Mouse (Mus musculus) limb, embryonic 12.5 days (tissue): Measurements from ENCODE around the gene Ddx24. TPM values are rescaled to one million over a fixed set of nuclear protein-coding genes. Genes with fewer than 3 reads are reported as not detected.
A peak's percentile ranks its signal among the peaks of the same experiment; 100 is the strongest.

Source experiments
- ATAC-seq: fragments of 200-750 bp; cut with Nextera tagmentation; 2 replicates; pipeline ENCODE4 v1.8.0; 2017; ENCODE audit warnings: low read depth, moderate TSS enrichment; ENCODE audit not compliant: insufficient number of reproducible peaks, insufficient read depth, low FRiP score, low TSS enrichment
- H3K27ac ChIP-seq: fragments of 300-500 bp; sonication (generic); 2 replicates; pipeline ENCODE4 v1.5.1; 2016; ENCODE audit warnings: mild to moderate bottlenecking, moderate library complexity
- H3K27me3 ChIP-seq: fragments of 300-500 bp; sonication (generic); 2 replicates; pipeline ENCODE4 v1.6.1; 2016; ENCODE audit warnings: mild to moderate bottlenecking, moderate library complexity
- H3K36me3 ChIP-seq: fragments of 300-500 bp; sonication (generic); 2 replicates; pipeline ENCODE4 v1.6.1; 2016; ENCODE audit warnings: mild to moderate bottlenecking, moderate library complexity
- H3K4me1 ChIP-seq: fragments of 300-500 bp; sonication (generic); replicated peaks from 2 replicates; pipeline ENCODE4 v1.6.1; 2016
- H3K4me2 ChIP-seq: fragments of 300-500 bp; sonication (generic); 2 replicates; pipeline ENCODE4 v1.6.1; 2016; ENCODE audit warnings: mild to moderate bottlenecking, moderate library complexity
- H3K4me3 ChIP-seq: fragments of 300-500 bp; sonication (generic); replicated peaks from 2 replicates; pipeline ENCODE4 v1.5.1; 2016; ENCODE audit warnings: mild to moderate bottlenecking
- H3K9ac ChIP-seq: fragments of 300-500 bp; sonication (generic); replicated peaks from 2 replicates; pipeline ENCODE4 v1.6.1; 2016; ENCODE audit warnings: mild to moderate bottlenecking, moderate library complexity
- H3K9me3 ChIP-seq: fragments of 300-500 bp; sonication (generic); 2 replicates; pipeline ENCODE4 v1.6.1; 2016; ENCODE audit warnings: mild to moderate bottlenecking, moderate library complexity
- WGBS: fragments of 180-500 bp; shearing (Covaris S2); methylation state at CpG from one replicate; pipeline ENCODE4 v1.1.7; 2016; 5-methylcytosine and 5-hydroxymethylcytosine counted together
- polyA plus RNA-seq: library from polyadenylated mRNA; unstranded; fragments of >200 nt; fragmentation: Nextera tagmentation; extraction: Ambion mirVana; gene quantifications from 2 replicates; pipeline ENCODE4 v1.2.1, GENCODE M21; 2016

Ddx24 gene
- polyA plus RNA-seq, 1 experiment from 2014 or later = 114 TPM

GRCm38 (mm10) chr12:103433430-103433829, 7.8 kb upstream of the Ddx24 start:
- H3K9me3 ChIP-seq = no peaks in the 10 kb centered on the region
- no peak overlapping the region for H3K27ac ChIP-seq
- no peak for ATAC-seq
- no peak overlapping the region for H3K4me3 ChIP-seq
- H3K9ac ChIP-seq = no peak overlapping the region
- H3K4me1 ChIP-seq = no peaks in the 10 kb centered on the region
- H3K27me3 ChIP-seq = no peaks in the 10 kb centered on the region
- no peaks in the 10 kb centered on the region for H3K36me3 ChIP-seq
- 89% methylated on average over 2 of the region's 2 CpGs for WGBS
- no peak overlapping the region for H3K4me2 ChIP-seq

DNA sequence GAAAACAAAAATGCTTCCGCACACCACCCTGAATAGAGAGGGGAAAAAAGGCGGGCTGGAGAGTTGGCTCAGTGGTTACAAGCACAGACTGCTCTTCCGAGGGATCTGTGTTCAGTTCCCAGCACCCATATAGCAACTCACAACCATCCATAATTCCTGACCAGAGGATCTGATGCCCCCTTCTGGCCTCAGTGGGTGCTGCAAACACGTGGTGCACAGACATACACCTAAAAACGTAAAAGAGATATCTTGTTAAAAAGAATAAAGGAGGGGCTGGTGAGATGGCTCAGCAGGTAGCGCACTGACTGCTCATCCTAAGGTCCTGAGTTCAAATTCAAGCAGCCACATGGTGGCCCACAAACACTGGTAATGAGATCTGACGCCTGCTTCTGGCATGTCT, 1.1 kb upstream of the Ddx24 start:
- Histone ChIP-seq H3K9ac (no peak overlapping the region), H3K4me1 (peaks cover 22% of the 10 kb centered on the region), H3K9me3 (no peaks in the 10 kb centered on the region), H3K4me3 (no peak overlapping the region), H3K36me3 (peaks cover 17% of the 10 kb centered on the region), H3K27ac (no peak overlapping the region), H3K4me2 (no peak overlapping the region), H3K27me3 (no peaks in the 10 kb centered on the region)
- 89% methylated on average over 7 of the region's 7 CpGs for WGBS
- no peak for ATAC-seq

DNA sequence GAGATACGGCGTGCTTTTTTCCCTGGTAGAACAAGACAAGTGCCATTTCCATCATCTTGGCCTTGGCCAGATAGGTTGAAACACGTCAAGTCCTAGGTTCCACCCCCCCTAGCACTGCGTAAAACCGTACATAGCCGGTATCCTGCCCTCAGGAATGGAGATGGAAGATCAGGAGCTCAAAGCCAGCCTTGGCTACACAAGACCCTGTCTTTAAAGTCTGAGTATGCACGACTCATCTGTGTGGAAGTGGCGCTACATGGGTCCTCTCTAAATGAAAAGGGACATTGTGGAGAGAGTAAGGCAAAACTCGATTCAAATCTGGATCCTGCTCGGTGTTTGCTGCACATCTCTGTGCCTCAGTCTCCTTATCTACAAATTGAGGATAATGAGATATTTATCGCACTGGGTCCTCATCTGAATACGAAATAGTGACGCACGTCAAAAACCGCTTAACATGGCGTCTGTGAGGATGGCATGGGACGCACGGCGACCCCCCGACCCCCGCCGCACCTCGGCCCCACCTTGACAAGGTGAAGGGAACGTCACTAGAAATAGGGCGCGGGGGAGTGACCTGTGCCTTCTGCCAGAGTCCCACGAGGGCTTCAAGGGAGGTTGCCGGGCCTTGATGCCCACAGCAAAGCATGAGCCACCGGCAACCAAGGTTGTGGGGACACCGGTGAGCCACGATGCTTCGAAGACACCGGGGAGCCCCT, 458 bp downstream of the Ddx24 start:
- H3K4me3 ChIP-seq = peak overlapping the region; percentile 94
- WGBS = 9% methylated on average over 33 of the region's 33 CpGs

GRCm38 (mm10) chr12:103408144-103408543, 17.5 kb downstream of the Ddx24 start:
- Histone ChIP-seq H3K36me3 (peaks cover 89% of the 10 kb centered on the region), H3K9me3 (no peaks in the 10 kb centered on the region), H3K9ac (no peak overlapping the region), H3K4me3 (no peak overlapping the region), H3K27me3 (no peaks in the 10 kb centered on the region), H3K4me2 (no peak overlapping the region), H3K27ac (no peak overlapping the region), H3K4me1 (no peaks in the 10 kb centered on the region)
- 96% methylated on average over 10 of the region's 10 CpGs for WGBS
- no peak for ATAC-seq

More for the DNA sequence above, 458 bp downstream of the Ddx24 start:
- H3K9me3 ChIP-seq = no peaks in the 10 kb centered on the region
- H3K36me3 ChIP-seq = peaks cover 20% of the 10 kb centered on the region
- ATAC-seq = peak; percentile 48
- peak overlapping the region; percentile 93 for H3K4me2 ChIP-seq
- H3K9ac ChIP-seq = peak overlapping the region; percentile 85
- no peaks in the 10 kb centered on the region for H3K27me3 ChIP-seq
- no peak overlapping the region for H3K27ac ChIP-seq
- H3K4me1 ChIP-seq = peaks cover 28% of the 10 kb centered on the region

- WGBS = 92% methylated on average over 4 of the region's 4 CpGs
- ATAC-seq = no peak
- no peaks in the 10 kb centered on the region for H3K9me3 ChIP-seq
- no peak within 1 kb of the TSS for H3K4me2 ChIP-seq
- H3K36me3 ChIP-seq = peaks cover 89% of the 10 kb centered on the region
- H3K9ac ChIP-seq = no peak within 1 kb of the TSS
- H3K27ac ChIP-seq = no peak within 1 kb of the TSS
- H3K27me3 ChIP-seq = no peaks in the 10 kb centered on the region
- no peak within 1 kb of the TSS for H3K4me3 ChIP-seq
- no peaks in the 10 kb centered on the region for H3K4me1 ChIP-seq
Observed at GRCm38 (mm10) chr12:103407720-103408119, 17.9 kb downstream of the Ddx24 start, which contains the start of gene 9330161L09Rik. Gene 9330161L09Rik (minus strand): TSS chr12:103407820.

- H3K9me3 ChIP-seq = no peaks in the 10 kb centered on the region
- no peak overlapping the region for H3K27ac ChIP-seq
- H3K27me3 ChIP-seq = no peaks in the 10 kb centered on the region
- ATAC-seq = no peak
- peaks cover 70% of the 10 kb centered on the region for H3K36me3 ChIP-seq
- H3K4me2 ChIP-seq = no peak overlapping the region
- no peaks in the 10 kb centered on the region for H3K4me1 ChIP-seq
- 87% methylated on average over 18 of the region's 18 CpGs for WGBS
- no peak overlapping the region for H3K4me3 ChIP-seq
- no peak overlapping the region for H3K9ac ChIP-seq
Observed at GRCm38 (mm10) chr12:103404131-103404530, 21.5 kb downstream of the Ddx24 start.

- Histone ChIP-seq H3K4me3 (no peak overlapping the region), H3K4me1 (no peaks in the 10 kb centered on the region), H3K9ac (no peak overlapping the region), H3K36me3 (peaks cover 11% of the 10 kb centered on the region; the same call in 1 of the 2 replicates), H3K27ac (no peak overlapping the region), H3K27me3 (no peaks in the 10 kb centered on the region), H3K4me2 (no peak overlapping the region), H3K9me3 (no peaks in the 10 kb centered on the region)
- ATAC-seq = no peak
- WGBS = 79% methylated on average over 7 of the region's 7 CpGs
Observed at GRCm38 (mm10) chr12:103396751-103397150, 28.9 kb downstream of the Ddx24 start.

GRCm38 (mm10) chr12:103395486-103396275, 29.9 kb downstream of the Ddx24 start:
- 62% methylated on average over 12 of the region's 12 CpGs for WGBS
- Histone ChIP-seq H3K9me3 (no peaks in the 10 kb centered on the region), H3K4me3 (no peak overlapping the region), H3K4me2 (no peak overlapping the region), H3K27ac (no peak overlapping the region), H3K9ac (no peak overlapping the region), H3K36me3 (peaks cover 3% of the 10 kb centered on the region; the same call in 1 of the 2 replicates), H3K27me3 (no peaks in the 10 kb centered on the region), H3K4me1 (peaks cover 2% of the 10 kb centered on the region; the same call in 1 of the 2 replicates)
- ATAC-seq = no peak

DNA sequence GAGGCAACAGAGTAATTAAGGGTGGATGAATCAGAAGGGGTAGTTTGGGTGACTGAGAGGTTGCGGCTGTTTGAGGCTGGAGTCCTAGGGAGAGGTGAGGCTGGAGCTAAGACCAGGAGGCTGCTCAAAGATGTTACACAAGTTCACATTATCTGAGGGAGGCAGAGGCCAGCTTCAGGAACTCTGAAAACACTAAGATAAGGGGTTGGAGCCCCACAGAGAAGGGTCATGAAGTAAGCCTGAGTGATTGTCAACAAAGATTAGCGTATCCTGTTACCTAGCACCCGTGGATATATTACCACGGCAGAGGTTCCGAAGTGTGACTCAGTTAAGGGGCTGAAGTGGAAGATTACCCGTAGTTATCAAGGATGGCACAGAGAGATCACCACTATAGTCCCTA, 32.1 kb downstream of the Ddx24 start:
- ATAC-seq = no peak
- no peaks in the 10 kb centered on the region for H3K36me3 ChIP-seq
- H3K9me3 ChIP-seq = no peaks in the 10 kb centered on the region
- no peak overlapping the region for H3K27ac ChIP-seq
- no peak overlapping the region for H3K4me3 ChIP-seq
- no peak overlapping the region for H3K4me2 ChIP-seq
- H3K9ac ChIP-seq = no peak overlapping the region
- H3K27me3 ChIP-seq = no peaks in the 10 kb centered on the region
- 63% methylated on average over 6 of the region's 6 CpGs for WGBS
- H3K4me1 ChIP-seq = peaks cover 13% of the 10 kb centered on the region

DNA sequence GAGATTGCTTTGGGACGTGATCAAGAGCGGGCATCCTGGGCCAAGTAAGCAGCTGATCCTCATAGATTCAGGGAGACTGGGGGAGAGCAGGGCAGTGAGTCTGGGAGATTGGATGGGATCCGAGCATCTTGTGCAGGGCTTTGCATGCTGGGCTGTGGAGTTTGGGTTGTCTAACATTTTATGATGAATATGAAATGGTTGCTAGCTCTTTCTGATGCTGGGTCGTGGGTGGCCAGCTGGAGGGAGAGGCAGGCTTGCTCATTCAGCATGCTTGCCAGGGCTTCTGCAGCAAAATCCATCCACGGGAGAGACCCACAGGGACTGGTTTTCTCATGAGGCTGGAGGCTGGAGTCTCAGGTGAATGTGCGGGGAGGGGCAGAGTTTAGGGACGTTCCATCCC, 34.5 kb downstream of the Ddx24 start:
- no peak overlapping the region for H3K27ac ChIP-seq
- no peaks in the 10 kb centered on the region for H3K9me3 ChIP-seq
- WGBS = 78% methylated on average over 7 of the region's 7 CpGs
- ATAC-seq = no peak
- no peaks in the 10 kb centered on the region for H3K36me3 ChIP-seq
- H3K27me3 ChIP-seq = no peaks in the 10 kb centered on the region
- H3K4me3 ChIP-seq = no peak overlapping the region
- 0 out of 2 replicates have a peak overlapping the region, but pooled peaks have one; percentile 14 for H3K9ac ChIP-seq
- H3K4me1 ChIP-seq = peaks cover 13% of the 10 kb centered on the region
- H3K4me2 ChIP-seq = no peak overlapping the region

DNA sequence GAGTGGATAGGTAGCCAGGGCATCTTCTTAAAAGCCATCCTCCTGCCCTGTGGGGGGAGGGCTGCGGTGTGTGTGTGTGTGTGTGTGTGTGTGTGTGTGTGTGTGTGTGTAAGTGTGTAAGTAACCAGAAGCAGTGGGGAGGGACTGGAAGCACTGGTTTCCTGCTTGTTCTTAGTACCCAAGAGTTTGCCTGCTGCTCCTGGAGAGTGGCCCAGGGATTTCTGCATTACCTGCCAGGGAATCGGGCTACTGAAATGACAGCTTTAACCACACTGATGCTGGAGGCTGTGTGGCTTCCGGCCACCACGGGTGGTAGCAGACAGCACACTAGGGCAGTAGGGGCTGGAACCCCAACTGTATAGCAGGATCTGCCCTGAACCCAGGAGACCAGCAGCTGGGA, 35.6 kb downstream of the Ddx24 start:
- ATAC-seq = no peak
- Histone ChIP-seq H3K4me1 (peaks cover 13% of the 10 kb centered on the region), H3K9ac (no peak overlapping the region), H3K4me3 (peak overlapping the region; percentile 78; the same call in 1 of the 2 replicates), H3K36me3 (no peaks in the 10 kb centered on the region), H3K4me2 (0 out of 2 replicates have a peak overlapping the region, but pooled peaks have one; percentile 78), H3K27me3 (no peaks in the 10 kb centered on the region), H3K27ac (no peak overlapping the region), H3K9me3 (no peaks in the 10 kb centered on the region)
- 68% methylated on average over 4 of the region's 4 CpGs for WGBS
